In genomic region chr14:29382786-29383185, GRCm38 (mm10) we compare ENCODE assay signal across 27 mouse cellular contexts.
A peak's percentile ranks its signal among the peaks of the same experiment; 100 is the strongest.
DNase-seq lines count a peak whose midpoint lies in the region; ATAC-seq lines count a peak whose summit lies in the region.
"Had no signal": no experiment of that assay in that cellular context is flagged by ENCODE, and none has a peak within 500 bp of the region (broad histone marks: within the 10 kb centered on the region; RNA-seq: fewer than 3 reads in every experiment).

No protein-coding gene starts in this region.

- H3K36me3 ChIP-seq in kidney, embryonic 14.5 days (ENCODE audit: control insufficient read depth, insufficient read depth, low read length): no peaks in the 10 kb centered on the region
- H3K36me3 ChIP-seq: forebrain, embryonic 10.5 days; G1E; heart, embryonic 12.5 days; heart, embryonic 15.5 days; hindbrain, embryonic 10.5 days had no signal

- H3K4me3 ChIP-seq in kidney, embryonic 14.5 days (ENCODE audit: low read length): no peak overlapping the region
- H3K4me3 ChIP-seq: forebrain, embryonic 10.5 days; forebrain, embryonic 13.5 days; heart, embryonic 12.5 days; heart, embryonic 15.5 days; hindbrain, embryonic 10.5 days had no signal

- no peak overlapping the region for H3K9ac ChIP-seq in kidney, embryonic 14.5 days (ENCODE audit: low read depth, low read length)
- H3K9ac ChIP-seq: forebrain, embryonic 13.5 days; heart, embryonic 12.5 days; heart, embryonic 15.5 days; hindbrain, embryonic 14.5 days had no signal

- 79% methylated on average over 2 of the region's 2 CpGs for WGBS in kidney, embryonic 14.5 days

- DNase-seq in kidney, adult 11 months: peak; percentile 43
- DNase-seq in kidney, postnatal 4 days: no peak
- peak; percentile 46 to 50 for DNase-seq in kidney, adult 8-10 months
- DNase-seq in ES-CJ7 (ENCODE audit: low read depth, low spot score): peak; percentile 4
- peak; percentile 40 for DNase-seq in kidney, postnatal 14 days
- DNase-seq in cerebellum, adult 9-10 months: no peak
- no peak for DNase-seq in left cerebral cortex, postnatal 36 days (ENCODE audit: low spot score in 2 of 2)
- DNase-seq: adrenal gland, adult 8-10 months; adrenal gland, postnatal 25 days; cerebellum, adult 11-12 months; cerebellum, adult 8-10 months; cerebellum, postnatal 14 days; gastrocnemius, postnatal 14 days; heart, postnatal 10 days; heart, postnatal 36 days had no signal

- no peak overlapping the region for H3K27ac ChIP-seq in kidney, embryonic 14.5 days (ENCODE audit: low read depth, low read length)
- H3K27ac ChIP-seq: forebrain, embryonic 10.5 days; forebrain, embryonic 13.5 days; heart, embryonic 15.5 days; hindbrain, embryonic 10.5 days; hindbrain, embryonic 14.5 days; hindbrain, postnatal 0 days had no signal

- intact Hi-C loops in left cerebral cortex, postnatal 36 days (cut with DNase I): no loop called here

- ATAC-seq in kidney, embryonic 14.5 days (ENCODE audit: low FRiP score, low TSS enrichment): no peak
- ATAC-seq: activated CD4-positive, CD25-positive, alpha-beta regulatory T cell, adult 4 months; forebrain, embryonic 13.5 days; forebrain, embryonic 16.5 days; hindbrain, postnatal 0 days; Patski had no signal

- no peaks in the 10 kb centered on the region for H3K27me3 ChIP-seq in kidney, embryonic 14.5 days (ENCODE audit: control insufficient read depth, insufficient read depth, low read length)
- H3K27me3 ChIP-seq: forebrain, embryonic 13.5 days; heart, embryonic 12.5 days; heart, embryonic 15.5 days; Patski had no signal

- H3K4me1 ChIP-seq in kidney, embryonic 14.5 days (ENCODE audit: control insufficient read depth, insufficient read depth, low read length): no peaks in the 10 kb centered on the region
- H3K4me1 ChIP-seq: forebrain, embryonic 10.5 days; forebrain, embryonic 13.5 days; heart, embryonic 12.5 days; heart, embryonic 15.5 days; hindbrain, embryonic 10.5 days had no signal

- H3K4me2 ChIP-seq in kidney, embryonic 14.5 days (replicated peaks; ENCODE audit: low read depth, low read length): no peak overlapping the region
- H3K4me2 ChIP-seq: forebrain, embryonic 13.5 days; heart, embryonic 12.5 days; heart, embryonic 15.5 days; hindbrain, embryonic 14.5 days had no signal

- H3K9me3 ChIP-seq in kidney, embryonic 14.5 days (ENCODE audit: control insufficient read depth, low read length): no peaks in the 10 kb centered on the region
- H3K9me3 ChIP-seq: forebrain, embryonic 10.5 days; forebrain, embryonic 13.5 days; heart, embryonic 12.5 days; heart, embryonic 15.5 days; hindbrain, embryonic 10.5 days had no signal

Comparison
In these comparisons a context has a peak if more than half of its experiments do, and no peak if none do; other contexts are left out.
1. DNase-seq: peak in kidney, adult 11 months (single experiment), kidney, adult 8-10 months (2 of 2), ES-CJ7 (single experiment) and kidney, postnatal 14 days (single experiment); none in kidney, postnatal 4 days (0 of 2), cerebellum, adult 9-10 months (single experiment) and left cerebral cortex, postnatal 36 days (0 of 2).